Mouse (Mus musculus) frontal cortex, adult 2 months (tissue): ENCODE results near the gene Mb21d2. TPM values are rescaled to one million over a fixed set of nuclear protein-coding genes. Genes with fewer than 3 reads are reported as not detected.

Experiments
- DNase-seq, 2 experiments: peaks; one replicate each; pipeline ENCODE4 v3.0.0; 2022; ENCODE audit warnings: low spot score in 1 of 2; ENCODE audit errors: extremely low spot score in 1 of 2
- polyA plus RNA-seq: library from polyadenylated mRNA; depleted of rRNA; stranded (reverse); fragments of >200 nt; gene quantifications from 2 replicates; pipeline ENCODE4 v1.2.3, GENCODE M21; 2012

Mb21d2 gene
- polyA plus RNA-seq, 1 experiment = 20.1 TPM

DNA sequence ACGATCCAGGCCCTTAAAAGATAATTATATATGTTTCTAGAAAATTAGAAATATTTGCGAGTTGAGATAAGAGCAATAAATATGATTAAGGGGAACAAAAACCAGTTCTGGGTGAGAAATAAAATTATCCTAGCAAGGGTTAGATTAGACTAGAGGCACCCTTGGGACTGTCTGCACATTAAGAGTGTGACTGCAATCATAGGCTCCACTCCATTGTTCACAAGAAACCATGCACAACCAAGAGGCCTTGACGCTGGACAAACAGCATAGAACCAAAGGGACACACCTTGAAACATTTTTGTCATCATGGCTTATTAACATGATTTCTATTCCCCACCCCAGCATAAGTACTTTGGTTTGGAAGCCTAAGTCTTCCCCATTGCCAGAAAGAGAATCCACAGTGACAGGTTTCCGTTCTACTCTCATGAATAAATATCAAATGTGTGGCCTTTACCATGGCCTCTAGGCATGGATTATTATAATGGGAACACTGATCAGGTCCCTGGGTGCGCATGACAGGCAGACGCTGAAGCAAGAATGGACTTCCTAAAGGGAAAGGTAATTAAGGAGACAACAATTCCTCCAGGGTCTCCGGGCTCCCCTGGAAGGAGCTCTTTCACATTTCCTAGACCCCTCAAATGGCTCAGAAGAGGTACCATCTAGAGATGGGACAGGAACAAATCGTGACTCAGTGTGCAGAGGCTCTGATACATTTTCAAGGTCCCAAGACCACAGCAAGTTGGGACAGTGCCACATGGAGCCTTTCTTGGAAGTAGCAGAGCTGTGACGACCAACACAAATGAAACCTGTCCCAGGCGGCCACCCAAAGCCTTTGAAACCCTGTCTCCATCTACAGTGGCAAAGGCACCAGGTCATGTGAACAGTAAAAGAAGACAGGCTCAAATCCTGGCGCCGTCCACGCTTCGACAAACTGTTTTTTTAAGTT, 26.6 kb downstream of the Mb21d2 start:
- DNase-seq = no peak

DNA sequence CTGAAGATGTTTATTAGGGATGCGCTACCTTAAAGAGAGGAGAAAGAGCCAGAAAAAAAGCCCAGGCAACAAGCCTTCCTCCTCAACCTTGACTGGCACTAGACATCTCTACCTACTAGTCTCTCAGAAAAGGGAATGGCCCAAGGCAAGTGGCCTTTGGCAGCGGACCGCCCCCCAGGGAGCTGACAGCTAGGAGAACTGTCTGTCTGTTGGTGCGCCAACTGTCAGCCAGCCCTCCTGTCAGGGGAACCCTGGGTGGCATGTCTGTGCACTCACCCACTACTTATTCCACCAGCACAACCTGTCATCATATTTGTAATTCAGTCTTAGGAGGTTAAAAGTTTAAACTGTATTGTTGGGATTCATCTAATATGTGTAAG, 30.3 kb downstream of the Mb21d2 start:
- DNase-seq = no peak

DNA sequence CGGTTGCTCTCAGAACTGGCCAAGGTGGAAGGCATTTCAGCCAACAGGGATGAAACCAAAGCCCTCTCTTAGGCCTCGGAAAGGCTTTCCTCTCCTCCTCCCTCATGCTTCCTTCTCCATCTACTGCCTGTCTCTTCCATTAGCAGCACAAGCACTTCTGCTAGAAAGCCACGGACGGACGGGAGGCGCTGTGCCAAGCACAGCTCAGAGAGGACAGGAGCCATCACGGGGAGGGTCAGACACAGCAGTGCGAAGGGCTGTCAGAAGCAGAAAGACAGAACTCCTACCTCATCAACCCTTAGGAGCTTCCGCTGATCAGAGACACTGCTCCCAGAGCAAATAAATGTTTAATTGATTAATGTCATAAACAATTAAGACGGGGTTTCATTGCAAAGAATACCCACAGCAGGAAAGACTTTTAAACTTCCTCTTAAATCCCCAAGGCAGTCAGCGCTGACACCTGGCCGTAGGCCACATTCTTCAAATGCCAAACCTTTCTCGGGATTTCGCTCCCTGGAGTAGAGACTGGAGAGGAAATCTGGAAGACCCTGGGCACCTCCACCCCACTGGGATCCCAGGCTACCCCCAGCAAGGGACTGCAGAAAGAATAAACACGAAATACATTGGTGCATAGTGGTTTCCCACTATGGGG, 30.8 kb downstream of the Mb21d2 start:
- DNase-seq = no peak

DNA sequence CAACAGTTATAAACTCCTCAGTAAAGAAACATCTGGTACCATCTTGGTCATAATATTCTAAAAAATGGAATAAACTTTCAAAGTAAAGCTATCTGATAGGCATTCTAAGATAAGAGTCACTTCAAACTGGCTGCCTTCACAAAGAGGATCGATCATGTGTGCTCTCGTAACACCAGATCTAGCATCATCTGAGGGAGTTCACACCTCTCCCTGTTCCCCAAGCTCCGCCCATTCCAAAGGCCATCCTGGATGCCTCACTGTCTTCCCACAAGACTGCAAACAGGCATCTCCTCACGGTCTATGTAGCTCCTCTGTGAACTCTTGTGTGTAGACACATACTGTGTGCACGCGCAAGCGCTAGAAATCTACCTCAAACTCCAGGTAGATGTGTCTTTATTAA, 32.9 kb downstream of the Mb21d2 start:
- DNase-seq = no peak

DNA sequence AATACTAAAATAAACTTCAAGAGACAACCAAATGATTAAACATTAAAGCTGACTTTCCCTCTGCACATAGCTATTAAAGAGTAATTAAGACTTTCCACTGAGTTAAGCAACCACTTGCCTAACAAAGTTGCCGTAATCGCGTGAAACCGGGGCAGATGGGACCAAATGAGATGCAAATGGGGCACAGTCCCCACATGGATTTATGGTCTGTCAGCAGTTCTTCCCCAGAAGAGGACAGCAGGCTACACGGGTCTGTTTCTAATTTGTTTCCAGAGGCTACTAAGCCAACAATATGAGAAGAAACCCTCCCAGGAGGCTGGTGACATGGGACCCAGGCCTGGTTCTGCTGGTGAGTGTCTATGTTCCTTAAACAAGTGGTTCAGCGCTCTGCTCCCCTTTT, 34.6 kb downstream of the Mb21d2 start:
- DNase-seq = no peak

DNA sequence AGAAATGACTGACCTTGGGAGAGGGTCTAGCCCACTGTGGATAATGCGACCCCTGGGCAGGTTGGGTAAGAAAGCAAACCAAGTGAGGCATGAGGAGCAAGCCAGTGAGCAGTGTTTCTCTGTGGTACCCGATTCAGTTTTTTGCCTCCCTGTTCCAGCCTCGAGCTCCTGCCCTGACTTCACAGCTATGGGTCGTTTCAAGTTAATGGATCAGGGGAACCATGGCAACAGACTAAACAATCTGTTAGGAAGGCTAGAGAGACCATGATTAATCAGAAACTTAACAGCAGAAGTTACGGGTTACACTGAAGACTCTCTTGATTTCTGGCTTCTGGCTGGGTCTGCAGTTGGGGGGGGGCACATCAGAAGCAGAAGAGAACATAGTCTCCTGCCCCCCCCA, 36.2 kb downstream of the Mb21d2 start:
- DNase-seq = no peak

DNA sequence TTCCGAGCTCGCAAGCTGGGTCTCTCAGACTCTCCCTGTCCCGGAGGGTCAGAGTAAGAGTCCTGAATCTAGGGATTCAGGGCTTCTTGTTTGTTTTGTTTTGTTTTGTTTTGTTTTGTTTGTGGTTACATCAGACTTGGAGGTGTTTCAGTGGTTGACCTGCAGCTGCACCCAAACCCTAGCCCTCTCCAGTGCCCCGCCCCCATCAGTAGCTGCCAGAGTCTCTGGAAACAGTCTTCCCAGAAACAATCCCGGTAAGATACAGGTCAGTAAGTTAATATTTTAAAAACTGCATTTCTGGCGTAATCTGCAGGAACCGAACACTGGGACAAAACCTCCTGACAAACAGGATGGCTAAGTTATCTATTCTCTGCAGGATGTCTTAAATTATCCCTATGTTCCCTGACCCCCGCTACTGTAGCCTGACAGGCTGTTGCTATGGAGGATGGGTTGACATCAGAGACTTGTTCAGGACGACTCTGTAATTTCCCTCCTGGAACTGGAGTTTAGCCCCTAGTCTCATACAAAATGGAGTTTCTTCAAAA, 43.2 kb downstream of the Mb21d2 start:
- DNase-seq = no peak

DNA sequence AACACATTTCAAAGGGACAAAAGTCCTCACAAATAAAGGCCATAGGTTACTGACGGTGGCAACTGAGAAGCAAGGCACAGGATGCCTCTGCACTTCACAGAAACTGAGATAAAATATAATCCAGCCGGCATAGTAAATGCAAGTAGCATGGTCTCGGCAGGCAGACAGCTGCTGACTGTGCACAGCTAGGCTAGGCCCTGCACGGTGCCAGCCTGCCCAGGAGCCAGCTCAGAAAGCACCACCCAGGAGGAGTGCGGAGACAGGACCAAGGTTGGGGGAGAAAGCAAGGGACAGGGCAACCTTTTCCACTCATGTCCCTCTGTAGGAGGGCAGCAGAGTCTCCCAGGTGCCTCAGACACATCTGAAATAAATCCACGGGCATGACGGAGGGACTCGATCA, 44.0 kb downstream of the Mb21d2 start:
- no peak for DNase-seq

DNA sequence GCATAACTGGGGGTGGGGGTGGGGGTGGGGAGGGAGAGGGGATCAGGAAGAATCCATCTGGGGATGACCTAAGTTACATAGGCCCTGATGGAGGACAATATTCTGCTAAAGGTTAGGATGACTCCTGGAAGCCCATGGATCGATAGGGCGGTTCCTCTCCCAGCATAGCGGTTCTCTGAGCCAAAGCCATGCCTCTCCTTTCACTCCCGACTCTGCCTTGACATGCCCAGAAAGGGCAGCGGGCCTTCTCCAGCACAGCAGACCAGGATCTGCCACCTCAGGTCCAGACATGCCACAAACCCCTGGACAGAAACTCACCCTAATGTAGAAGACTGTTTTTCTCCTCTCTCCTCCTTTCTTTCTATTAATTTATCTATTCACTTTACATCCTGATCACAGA, 44.8 kb downstream of the Mb21d2 start:
- DNase-seq = no peak

DNA sequence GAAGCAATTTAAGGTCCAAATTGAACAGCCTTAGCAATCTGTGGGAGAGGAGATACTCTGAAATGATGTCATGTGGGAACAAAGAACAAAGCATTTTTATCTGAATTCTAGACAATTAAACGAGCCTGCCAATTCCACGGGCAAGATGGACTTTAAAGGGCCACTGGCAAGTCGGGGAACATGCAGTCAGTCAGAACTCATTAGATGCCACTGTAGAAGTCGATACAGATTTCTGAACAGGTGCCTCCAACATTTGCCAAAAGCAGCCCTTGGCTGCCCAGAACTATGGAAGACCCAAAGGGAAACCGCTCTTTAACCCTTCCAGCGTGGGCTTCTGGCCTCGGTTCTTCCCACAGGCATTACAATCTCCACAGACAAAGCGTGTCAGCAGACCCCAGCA, 45.8 kb downstream of the Mb21d2 start:
- DNase-seq = no peak

DNA sequence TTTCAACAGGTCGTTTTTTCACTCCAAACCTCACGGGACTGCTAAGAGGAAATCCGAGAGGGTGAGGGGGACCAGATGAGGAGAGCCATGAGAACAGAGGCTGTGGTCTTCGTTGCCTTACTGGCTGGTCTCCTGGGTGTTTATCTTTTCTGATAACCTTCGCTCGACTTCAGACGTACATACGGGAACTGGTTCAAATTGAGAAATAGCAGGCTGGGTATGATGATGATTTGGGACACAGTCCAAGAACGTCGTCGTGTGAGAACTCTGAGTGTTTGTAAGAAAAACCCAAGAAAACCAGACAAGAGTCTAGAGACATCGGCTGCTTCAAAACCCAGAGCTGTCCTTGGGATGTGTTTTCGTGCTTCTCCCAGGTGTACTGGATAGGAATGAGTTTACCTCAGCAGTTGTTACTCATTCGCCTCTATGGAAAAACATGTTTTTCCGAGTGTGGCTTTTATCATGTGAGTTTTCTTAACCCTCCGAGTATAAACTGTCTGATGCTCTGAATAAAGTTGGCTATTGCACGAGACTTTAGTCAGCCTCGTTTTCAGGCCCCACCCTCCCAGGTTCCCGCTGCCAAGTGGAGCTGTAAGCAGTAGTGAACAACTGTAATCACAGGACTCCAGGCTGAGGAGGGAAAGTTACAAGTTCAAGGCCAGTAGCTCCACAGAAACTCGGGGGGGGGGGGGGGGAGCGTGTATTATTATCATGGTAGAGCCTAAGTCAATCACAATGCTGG, 46.6 kb downstream of the Mb21d2 start:
- DNase-seq = no peak

DNA sequence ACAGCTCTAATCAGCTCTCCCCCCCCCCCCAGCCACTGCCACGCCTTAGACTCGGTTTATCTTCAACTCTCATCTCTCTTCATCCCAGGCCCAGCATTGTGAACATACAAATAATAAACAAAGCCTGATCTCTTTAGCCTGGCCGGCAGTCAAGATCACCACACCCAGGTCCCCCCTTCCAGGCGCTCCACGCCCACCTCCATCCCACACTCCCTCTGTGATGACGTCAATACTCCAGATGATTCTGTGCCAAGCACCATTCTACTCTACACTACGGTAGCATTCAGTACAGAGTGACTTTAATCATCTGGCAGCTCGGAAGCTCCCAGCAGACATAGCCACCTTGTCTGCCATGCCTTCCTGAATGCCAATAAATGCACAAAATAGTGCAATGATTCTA, 47.7 kb downstream of the Mb21d2 start:
- DNase-seq = peak in 1 of 2 experiments; percentile 38

DNA sequence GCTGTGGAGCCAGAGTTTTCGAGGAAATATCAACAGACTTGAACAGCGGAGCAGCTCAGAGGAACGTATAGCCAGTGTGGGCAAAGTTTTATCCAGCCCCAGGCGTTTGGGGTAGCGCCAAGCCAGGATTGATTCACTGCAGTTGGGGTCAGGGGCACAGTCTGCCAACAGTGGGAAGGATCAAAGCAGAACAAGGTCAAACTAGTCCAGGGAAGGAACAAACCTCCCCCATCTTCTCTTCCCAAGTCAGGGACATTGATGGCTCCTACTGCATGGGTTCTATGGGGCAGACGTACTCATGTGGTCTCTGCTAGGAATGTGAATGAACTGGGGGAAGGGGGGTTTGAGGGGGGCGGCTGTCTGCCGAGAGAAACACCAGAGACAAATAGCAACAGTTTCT, 48.7 kb downstream of the Mb21d2 start:
- DNase-seq = no peak

DNA sequence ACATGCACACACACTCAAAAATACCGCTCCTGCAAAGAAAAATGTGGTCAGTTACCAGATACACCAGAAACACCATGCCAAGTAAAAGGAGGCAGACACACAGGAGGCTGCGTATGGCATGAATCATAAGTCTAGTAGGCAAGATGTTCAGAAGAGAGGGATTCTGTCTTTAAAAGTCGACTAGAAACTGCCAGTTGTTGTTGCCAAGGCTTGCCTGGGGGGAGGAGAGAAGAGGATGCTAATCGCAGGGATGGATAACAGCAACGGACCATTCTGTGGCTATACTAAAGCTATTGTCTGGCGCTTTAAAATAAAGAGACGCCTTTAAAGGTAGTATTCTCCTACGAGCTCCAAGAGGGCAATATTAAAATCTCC, 49.2 kb downstream of the Mb21d2 start:
- DNase-seq = peak in 1 of 2 experiments; percentile 42

DNA sequence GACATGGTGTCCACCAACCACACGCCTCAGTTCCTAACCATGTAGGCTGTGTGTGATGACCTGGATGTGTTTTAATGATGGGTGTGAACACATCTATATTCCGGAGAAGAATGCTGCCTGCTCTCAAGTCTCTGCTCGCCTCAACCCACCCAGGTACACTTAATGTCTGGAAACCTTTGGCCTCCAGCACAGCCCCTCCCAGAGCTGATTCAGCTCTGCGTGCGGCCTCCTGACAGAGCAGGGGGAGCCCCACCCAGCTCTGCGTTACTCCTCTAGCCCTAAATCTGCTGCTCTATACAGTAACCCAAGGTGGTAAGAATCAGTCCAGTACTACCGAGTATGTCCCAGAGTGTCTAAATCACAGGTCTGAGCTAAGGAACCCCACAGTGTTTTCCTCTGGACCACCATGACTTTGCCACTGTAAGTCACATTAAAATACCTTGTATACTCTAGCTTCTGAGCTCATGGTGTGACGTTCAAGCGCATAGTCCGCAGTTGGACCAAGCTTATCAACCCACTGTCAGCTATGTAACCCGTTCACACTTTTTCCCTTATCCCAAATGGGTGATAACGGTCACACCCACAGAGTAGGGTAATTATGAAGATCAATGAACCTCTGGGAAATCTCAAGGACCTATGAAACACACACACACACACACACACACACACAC, 49.7 kb downstream of the Mb21d2 start:
- DNase-seq = no peak

DNA sequence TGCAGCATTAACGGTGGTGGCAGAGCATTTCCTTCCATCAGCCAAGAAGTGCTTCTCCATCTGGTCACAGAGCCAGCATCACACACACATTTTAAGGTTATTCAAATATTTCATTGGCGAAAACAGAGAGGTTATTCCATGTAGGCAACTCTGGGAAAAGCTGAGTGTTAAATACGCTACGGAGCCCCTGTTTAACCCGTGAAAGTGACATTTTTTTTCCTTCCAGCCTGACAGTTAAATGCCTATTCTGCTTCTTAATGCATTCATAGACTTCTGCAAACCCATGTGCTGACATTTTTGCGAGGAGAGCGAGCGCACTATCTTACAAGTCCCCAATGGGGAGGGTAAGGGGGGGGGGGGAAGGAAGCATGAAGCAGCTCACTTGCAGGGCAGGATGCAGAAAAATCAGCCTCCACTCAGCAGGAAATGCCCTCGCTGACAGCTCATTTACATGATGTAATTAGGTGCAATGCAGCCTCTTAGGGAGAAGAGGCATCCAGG, 52.3 kb downstream of the Mb21d2 start:
- DNase-seq = no peak

DNA sequence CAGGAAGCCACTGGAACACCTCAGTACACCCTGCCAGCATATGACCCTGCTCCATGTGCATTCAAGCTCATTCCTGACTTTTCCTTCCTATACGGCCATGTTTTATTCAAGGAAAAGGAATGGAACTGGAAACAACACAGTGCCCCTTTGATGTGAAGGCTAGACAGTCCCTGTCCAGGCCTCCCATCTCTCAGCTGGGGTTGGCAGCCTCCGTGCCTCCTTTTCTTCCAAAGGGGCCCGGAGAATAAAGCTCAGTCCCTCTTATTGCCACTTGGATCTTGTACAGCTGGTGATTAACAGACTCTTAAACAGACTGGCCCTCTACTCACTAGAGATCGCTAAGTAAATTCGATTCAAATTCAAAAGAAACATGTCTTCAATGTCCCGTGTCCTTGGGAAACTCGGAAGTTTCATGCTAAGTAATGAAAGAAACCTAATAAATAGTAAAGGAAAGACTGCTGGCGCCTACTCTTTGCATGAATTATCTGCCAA, 56.0 kb downstream of the Mb21d2 start:
- no peak for DNase-seq

DNA sequence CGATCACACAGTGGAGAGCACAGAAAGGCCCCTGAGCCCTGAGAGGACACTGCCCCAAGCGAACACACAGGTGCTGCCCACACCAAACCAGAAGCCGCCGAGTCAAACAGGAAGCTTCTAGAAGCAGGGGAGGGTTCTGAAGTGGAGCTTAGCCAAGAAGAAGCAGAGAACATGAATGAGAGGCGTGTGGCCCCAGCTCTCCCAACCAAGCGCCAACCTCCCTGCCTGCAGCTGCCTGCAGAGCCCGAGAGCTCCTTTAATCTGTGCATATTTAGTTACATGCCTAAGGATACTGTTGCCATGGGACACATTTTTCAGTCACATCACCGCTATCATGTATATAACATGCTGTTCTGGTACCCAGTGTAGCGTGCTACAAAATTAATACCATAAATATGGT, 58.6 kb downstream of the Mb21d2 start:
- no peak for DNase-seq

DNA sequence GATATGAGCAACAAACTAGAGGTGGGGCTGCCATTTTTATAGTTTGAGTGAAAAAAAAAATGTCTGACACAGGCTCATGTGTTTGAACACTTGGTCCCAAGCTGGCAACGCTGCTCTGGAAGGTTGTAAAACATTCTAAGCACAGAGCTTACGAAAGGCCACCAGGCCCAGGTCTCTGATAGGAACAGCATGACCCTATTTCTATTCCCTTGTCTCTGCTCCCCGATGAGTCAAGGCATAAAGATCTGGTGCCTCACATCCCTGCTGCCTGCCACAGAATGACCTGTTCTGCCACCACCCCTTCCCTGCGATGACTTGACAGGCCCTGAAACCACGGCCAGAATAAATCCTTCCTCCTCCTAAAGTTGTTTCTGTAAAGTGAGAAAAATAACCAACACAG, 59.0 kb downstream of the Mb21d2 start:
- no peak for DNase-seq

DNA sequence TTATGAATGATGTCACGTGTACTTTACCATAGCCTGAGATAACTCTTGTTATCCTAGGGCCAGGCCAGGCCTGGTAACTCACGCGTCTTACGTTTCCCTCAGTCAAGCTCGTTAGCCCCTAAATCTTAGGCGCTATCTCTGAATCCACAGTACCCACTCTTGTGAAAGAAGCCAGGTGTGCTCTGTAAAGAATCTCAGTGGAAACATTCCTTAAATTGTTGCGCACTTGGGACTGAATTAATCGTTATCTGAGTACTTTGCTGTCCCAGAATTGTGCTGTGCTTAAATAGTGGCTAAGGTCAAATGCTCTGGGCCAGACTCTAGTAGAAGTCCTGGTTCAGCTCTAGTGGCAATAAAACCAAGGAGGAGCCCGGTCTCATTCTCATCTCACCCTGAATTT, 60.6 kb downstream of the Mb21d2 start:
- no peak for DNase-seq
